Mouse (Mus musculus) spleen, adult 12 weeks (tissue): ENCODE results near the gene Hoxc11.

Source experiments
- DNase-seq: peaks from one replicate; pipeline ENCODE4 v3.0.0; 2022; ENCODE audit warnings: low spot score

Hoxc11 gene

GRCm38 (mm10) chr15:102984925-102985324 lies 30.7 kb downstream of the Hoxc11 start:
- DNase-seq, result no peak

DNA sequence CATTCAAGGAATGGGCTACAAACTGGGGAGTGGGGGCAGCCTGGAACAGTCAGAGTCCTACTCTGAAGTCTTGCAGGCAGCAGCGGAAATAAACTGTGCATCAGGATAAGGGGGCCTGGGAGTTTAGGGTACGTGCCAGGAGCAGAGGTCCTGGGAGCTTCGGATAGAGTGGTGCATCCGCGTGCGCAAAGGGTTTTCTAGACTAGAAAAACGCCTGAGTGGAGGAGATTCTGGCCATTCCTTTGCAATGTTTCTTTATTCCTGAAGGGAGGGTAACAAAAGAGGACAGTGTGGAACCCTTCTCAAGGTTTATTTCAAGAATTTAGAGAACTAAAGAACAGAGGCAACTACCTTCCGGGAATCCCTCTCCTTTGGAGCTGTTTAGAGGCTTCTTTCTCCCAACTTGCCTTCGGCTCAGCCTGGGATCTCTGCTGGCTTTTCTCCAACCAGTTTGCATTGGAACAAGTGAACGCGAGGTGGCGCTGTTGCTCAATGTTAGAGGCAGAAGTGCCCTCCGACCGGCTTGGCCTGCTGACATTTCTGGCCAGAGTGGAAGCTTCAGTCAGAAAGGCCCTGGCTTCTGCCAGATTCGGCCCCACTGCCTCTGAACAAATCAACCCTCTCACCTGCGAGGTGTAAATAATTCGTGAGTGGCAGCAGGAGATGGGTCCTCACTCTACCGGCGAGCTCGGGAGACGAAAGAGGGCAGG lies 33.1 kb downstream of the Hoxc11 start:
- peak; percentile 57 for DNase-seq

DNA sequence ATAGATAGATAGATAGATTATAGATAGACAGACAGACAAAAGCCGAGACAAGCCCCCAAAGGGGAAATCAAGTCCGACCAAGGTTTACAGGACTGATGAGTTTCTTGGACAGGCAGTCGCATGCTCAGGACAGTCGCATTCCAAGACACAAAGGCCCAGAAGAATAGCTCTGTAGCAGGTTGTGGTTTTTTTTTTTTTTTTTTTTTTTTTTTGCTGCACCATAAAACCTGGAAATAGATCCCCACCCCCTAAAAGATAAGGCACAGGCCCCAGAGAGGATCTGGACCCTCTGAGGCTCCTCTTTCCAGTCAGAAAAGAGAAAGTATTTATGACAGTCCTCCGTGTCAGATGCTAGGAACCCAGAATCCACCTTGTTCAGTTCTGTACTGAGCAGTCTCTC lies 33.9 kb downstream of the Hoxc11 start:
- no peak for DNase-seq

- no peak for DNase-seq
Observed at GRCm38 (mm10) chr15:102990461-102991397, 36.5 kb downstream of the Hoxc11 start, which contains the start of gene Hoxc8. Gene Hoxc8 (plus strand): TSS chr15:102990607.

DNA sequence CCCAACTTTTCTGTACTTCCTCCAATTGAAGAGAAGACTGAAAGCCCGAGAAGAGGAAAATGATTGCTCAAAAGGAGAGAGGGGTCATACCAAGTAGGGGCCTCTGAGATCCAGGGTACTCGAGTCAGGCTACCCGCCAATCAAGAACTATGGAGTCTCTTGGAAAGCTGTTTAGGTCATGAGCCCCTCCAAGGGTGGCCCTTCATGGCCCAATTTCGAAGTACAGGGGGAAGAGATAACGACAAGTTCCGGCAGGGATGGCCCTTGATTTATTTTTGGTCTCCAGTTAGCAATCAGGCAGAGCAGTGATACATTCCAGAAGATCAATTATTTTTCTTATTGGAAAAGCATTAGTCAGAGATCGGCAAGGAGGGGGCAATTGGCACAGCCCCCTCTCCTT lies 37.6 kb downstream of the Hoxc11 start:
- DNase-seq, result no peak

- no peak for DNase-seq
Observed at GRCm38 (mm10) chr15:102992206-102992605, 38.0 kb downstream of the Hoxc11 start.

DNA sequence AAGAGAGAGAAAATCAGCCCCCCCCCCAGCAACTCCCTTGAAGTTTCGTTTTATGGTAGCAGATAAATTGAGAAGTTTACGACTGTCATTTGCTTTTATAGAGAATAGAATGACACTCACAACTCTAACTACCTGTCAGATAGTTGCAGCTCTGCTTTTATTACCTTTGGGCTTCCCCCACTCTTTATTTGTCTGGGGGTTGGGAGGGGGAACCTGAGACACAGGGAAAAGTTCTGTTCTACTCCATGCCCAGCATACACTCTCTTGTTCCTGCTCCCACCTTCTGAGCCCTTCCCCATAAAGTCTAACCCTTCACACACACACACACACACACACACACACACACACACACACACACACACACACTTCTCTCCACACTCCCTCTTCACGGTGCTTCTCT lies 38.6 kb downstream of the Hoxc11 start:
- DNase-seq, result no peak

- DNase-seq, result no peak
Observed at GRCm38 (mm10) chr15:102996548-102996947, 42.3 kb downstream of the Hoxc11 start.

DNA sequence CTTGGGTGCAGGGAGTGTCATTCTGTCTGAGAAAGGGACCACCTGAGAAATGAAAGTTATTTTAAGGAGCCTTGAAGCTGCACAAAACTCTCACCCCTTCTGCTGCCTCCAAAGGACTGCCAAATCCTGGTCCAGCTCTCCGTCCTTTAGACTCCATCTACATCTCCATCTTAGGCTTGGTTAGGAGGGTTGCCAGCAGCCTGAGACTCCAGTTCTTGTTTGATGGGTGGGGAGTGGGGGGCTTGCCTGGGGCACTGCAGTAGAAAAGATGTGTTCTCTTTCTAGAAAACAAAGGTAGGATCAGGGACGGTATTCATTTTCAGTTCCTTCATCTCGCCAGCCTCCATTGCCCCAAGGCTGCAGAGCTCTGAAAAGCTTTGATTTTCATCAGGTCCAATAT lies 43.2 kb downstream of the Hoxc11 start:
- no peak for DNase-seq

DNA sequence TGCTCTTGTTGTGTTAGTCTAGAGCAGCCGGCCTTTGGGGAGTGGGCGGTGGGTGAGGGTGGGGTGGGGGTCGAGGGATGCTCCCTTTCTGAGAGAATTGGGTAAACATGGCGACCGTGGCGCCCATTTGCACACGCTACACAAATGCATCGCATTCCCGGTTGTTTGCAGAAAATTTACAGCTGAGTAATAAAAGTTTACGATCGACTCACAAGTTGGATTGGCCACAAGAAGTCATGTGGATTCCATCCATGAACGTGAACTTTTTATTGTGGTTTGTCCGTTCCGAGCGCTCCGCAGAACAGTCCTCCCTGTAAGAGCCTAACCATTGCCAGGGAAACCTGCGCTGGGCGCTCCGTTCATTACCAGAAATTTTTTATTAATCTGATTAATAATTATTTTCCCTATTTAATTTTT lies 43.7 kb downstream of the Hoxc11 start, which contains the start of gene Hoxc6:
Gene Hoxc6, plus strand, starts transcription at position 319 of the 417 bp plus-strand sequence.
- no peak for DNase-seq

- DNase-seq, result no peak
Observed at GRCm38 (mm10) chr15:102998608-102999182, 44.5 kb downstream of the Hoxc11 start.

DNA sequence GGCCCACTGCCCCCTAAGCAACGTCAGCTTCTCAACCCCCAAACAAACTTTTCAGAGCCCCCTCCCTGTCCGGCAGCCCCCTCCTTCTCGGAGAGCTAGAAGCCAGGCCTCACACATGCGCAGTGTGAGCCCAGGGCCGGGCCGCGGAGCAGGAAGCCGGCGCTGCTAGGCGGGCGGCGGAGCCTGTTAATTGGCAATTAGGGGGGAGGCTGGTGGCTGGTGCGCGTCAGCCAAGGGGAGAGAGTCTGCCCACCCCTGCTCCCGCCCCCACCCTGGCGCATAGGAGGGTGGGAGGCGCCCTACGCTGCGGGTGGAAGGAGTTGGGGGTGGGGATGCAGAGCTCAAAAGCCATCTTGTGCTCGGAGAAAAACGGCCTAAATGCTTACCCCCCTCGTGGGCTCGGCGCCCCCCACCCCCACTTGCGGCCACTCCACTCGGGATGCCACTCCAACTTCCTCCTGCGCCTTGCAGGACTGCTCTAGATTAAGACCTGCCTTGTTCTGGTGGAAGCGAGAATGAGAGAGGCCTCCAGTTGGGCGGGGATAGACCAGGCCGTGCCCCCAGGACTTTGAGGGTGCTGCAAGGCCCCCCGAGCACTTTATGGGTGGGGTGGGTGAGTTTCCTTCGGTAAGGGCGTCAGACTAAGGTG lies 45.1 kb downstream of the Hoxc11 start:
- no peak for DNase-seq

- no peak for DNase-seq
Observed at GRCm38 (mm10) chr15:102999955-103000354, 45.7 kb downstream of the Hoxc11 start.

- no peak for DNase-seq
Observed at GRCm38 (mm10) chr15:103000501-103000901, 46.3 kb downstream of the Hoxc11 start.

DNA sequence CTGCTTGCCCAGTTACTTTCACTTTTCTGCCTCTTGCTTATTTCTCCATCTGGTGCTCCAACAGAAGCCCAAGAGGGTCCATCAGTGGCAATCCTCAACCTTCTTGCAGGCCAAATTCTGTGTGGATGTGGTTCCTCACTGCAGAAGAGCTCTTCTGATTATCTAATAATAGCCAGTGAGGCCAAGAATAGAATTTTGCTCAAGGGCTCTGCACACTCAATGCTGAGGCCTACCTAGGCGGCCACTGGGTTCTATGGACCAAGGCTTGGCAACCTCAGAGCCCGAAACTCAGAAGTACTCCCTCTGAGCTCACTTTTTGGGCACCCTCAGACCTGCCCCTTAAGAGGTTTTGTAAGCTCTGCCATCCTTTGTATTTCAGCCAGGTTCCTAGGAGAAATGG lies 47.1 kb downstream of the Hoxc11 start:
- DNase-seq, result no peak

- DNase-seq, result no peak
Observed at GRCm38 (mm10) chr15:103002156-103002555, 47.9 kb downstream of the Hoxc11 start.

GRCm38 (mm10) chr15:103002821-103003448 lies 48.7 kb downstream of the Hoxc11 start:
- DNase-seq, result no peak

DNA sequence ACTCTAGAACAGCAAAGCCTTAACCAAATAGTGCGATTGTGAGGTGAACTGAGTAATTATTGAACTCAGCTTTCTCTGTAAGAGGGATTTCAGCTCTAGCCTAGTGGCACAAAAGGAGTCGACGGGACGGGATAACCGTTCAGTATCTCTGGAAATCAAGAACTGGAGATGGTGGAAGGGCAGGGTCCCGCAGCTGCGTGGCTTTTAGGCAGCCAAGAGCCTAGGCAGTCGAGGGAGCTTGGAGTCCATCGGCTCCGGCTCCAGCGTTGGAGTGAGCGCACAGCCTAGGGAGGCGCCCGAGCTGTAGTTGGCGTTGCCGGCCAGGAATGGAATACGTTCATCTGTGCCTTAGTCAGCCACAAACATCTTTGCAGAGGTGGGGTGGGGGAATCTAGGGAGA lies 51.1 kb downstream of the Hoxc11 start:
- no peak for DNase-seq

GRCm38 (mm10) chr15:103005797-103006196 lies 51.6 kb downstream of the Hoxc11 start:
- DNase-seq, result no peak

DNA sequence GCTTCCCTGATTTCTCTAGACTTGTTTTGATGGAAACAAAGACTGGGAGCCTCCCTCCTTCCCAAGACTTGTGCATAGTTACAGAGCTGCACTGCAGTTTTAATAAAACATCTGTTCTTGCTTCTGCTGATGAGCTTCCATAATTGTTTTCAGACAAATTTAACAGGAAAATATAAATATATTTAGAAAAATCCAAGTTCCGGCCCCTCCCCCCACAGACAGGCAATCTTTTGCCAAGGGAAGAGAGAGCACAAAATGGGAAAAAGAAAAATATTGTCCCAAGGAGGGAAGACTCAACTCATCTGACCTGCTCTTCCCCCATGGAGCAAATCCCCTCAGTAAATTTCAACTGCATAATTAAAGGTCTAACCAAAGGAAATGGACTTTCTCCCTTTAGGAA lies 52.1 kb downstream of the Hoxc11 start:
- DNase-seq, result no peak
